Mouse (Mus musculus) G1E (cell line): ENCODE results near the gene Slc24a5. TPM values are rescaled to one million over a fixed set of nuclear protein-coding genes. Genes with fewer than 3 reads are reported as not detected.

Experiments
- ATAC-seq: 2 replicates; pipeline ENCODE4 v1.8.0; 2016; ENCODE audit warnings: mild to moderate bottlenecking; ENCODE audit not compliant: insufficient number of reproducible peaks, poor library complexity, low FRiP score, severe bottlenecking; ENCODE audit errors: extremely low read depth
- DNase-seq: peaks from one replicate; pipeline ENCODE4 v3.0.0; 2012; ENCODE audit warnings: low spot score
- H3K27me3 ChIP-seq: 2 replicates; pipeline ENCODE4 v1.6.1; 2012; ENCODE audit warnings: mild to moderate bottlenecking, low read length, inconsistent platforms; ENCODE audit not compliant: insufficient read depth
- H3K36me3 ChIP-seq: replicated peaks from 2 replicates; pipeline ENCODE3; 2012; ENCODE audit warnings: mild to moderate bottlenecking, inconsistent platforms
- H3K4me1 ChIP-seq: 2 replicates; pipeline ENCODE4 v1.6.1; 2012; ENCODE audit warnings: low read depth, low read length, inconsistent platforms, mixed read lengths; ENCODE audit not compliant: insufficient read depth
- H3K4me3 ChIP-seq: 2 replicates; pipeline ENCODE4 v1.5.1; 2012; ENCODE audit warnings: low read depth, mild to moderate bottlenecking, inconsistent platforms, low read length, moderate library complexity, mixed read lengths
- H3K9me3 ChIP-seq: replicated peaks from 2 replicates; pipeline ENCODE4 v1.6.1; 2012; ENCODE audit warnings: inconsistent platforms
- CTCF ChIP-seq: IDR thresholded peaks from 2 replicates; pipeline ENCODE4 v1.5.1; 2012; ENCODE audit warnings: low read depth, low read length, inconsistent platforms, mixed read lengths
- GATA1 ChIP-seq: IDR thresholded peaks from 2 replicates; pipeline ENCODE4 v1.6.1; 2012; ENCODE audit warnings: borderline replicate concordance, low read length, inconsistent platforms, mixed read lengths
- GATA2 ChIP-seq: IDR thresholded peaks from 2 replicates; pipeline ENCODE4 v1.6.1; 2012; ENCODE audit warnings: low read depth, low read length, inconsistent platforms, borderline replicate concordance
- POLR2AphosphoS5 ChIP-seq: IDR thresholded peaks from 2 replicates; pipeline ENCODE4 v1.6.1; 2012; ENCODE audit warnings: low read depth, low read length, inconsistent platforms; ENCODE audit not compliant: insufficient replicate concordance
- TAL1 ChIP-seq: conservative IDR thresholded peaks from 2 replicates; pipeline ENCODE4 v1.6.1; 2012; ENCODE audit warnings: low read depth, low read length, inconsistent platforms, mixed read lengths
- polyA plus RNA-seq: library from polyadenylated mRNA; stranded (reverse); fragments of >175 nt; gene quantifications from 2 replicates; pipeline ENCODE4 v1.2.3, GENCODE M21; 2012
- total RNA-seq, 2 experiments: library from RNA; stranded (forward) in 1 of 2; stranded (reverse) in 1 of 2; fragments of 200-1000 nt in 1 of 2; fragments of >200 nt in 1 of 2; fragmentation: Nextera tagmentation in 1 of 2; gene quantifications; 2 replicates each; pipeline ENCODE4 v1.2.3; 2014 to 2017

The Slc24a5 gene
- total and polyA plus RNA-seq, 3 experiments, result 2.1 TPM; not detected in 2

GRCm38 (mm10) chr2:125119381-125120110, 51.6 kb downstream of the Slc24a5 start:
- ATAC-seq, result no peak
- DNase-seq, result no peak
- TF ChIP-seq GATA1 (no peak), CTCF (no peak), TAL1 (no peak), GATA2 (no peak)
- peaks cover 41% of the 10 kb centered on the region for H3K36me3 ChIP-seq
- H3K4me1 ChIP-seq, result peaks cover 22% of the 10 kb centered on the region
- no peak overlapping the region for H3K4me3 ChIP-seq
- no peaks in the 10 kb centered on the region for H3K27me3 ChIP-seq
- no peaks in the 10 kb centered on the region for H3K9me3 ChIP-seq

DNA sequence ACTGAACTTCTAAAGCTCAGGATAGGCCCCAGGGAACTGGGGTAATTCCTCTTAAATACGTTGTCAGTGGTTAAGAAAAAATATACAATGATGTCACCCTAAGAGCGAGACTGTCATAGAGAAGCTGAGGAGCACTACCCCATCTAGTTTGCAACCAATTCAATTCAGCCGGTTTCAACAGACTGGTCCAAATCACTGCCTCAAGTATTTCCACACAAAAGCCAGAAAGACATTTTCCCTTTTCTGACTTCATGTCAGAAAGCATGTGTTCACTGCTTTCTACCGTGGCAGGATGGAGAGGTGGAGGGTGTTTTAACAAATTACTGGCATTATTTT, 54.3 kb downstream of the Slc24a5 start:
- DNase-seq (no peak), ATAC-seq (no peak)
- Histone ChIP-seq H3K4me1 (peaks cover 22% of the 10 kb centered on the region), H3K4me3 (peak overlapping the region; percentile 78), H3K36me3 (peaks cover 23% of the 10 kb centered on the region), H3K9me3 (no peaks in the 10 kb centered on the region), H3K27me3 (peaks cover 8% of the 10 kb centered on the region; the same call in 1 of the 2 replicates)
- TF ChIP-seq CTCF (no peak), POLR2AphosphoS5 (no peak), GATA1 (no peak), GATA2 (no peak), TAL1 (no peak)

DNA sequence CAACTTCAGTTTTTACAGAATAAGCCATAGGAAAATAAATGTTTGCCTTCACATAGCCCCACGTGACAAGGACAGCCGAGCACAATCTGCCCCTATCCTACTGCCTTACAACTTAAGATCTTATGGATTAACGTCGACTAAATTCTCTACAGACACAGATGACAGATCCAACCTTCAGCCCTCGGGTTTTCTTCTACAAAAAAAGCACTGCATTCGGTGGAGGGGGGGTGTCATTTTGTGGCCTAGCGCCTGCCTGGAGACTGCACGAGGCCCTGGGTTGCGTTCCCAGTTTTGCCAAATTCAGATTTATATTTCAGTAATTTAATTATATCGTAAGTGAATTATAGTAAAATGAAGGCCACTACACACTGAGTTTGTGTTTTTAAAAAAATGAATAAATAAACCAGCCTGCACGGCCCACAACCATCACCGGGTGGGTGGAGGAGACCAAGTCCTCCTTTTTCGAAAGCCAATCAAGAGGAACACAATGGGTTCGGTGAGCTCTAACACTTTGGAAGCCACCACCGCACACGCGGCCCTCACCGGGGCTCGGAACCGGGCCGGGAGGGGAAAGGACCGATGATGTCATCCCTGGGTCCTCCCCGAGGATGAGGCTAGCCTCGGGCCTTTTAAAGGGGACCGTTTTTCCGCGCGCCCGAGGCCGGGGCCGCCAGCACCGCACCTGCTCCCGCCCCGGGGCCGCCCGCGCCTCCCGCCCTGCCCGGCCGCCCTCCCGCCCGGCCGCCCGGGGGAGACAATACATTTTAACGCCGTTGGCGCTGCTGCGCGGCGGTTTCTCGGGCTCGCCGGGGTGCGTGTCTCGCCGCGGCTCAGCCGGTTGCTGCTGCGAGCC, 54.9 kb downstream of the Slc24a5 start:
- H3K4me1 ChIP-seq, result peaks cover 22% of the 10 kb centered on the region
- DNase-seq, result peak; percentile 41
- H3K4me3 ChIP-seq, result peak overlapping the region; percentile 78
- peaks cover 8% of the 10 kb centered on the region; the same call in 1 of the 2 replicates for H3K27me3 ChIP-seq
- peaks cover 23% of the 10 kb centered on the region for H3K36me3 ChIP-seq
- TF ChIP-seq TAL1, result no peak
- TF ChIP-seq POLR2AphosphoS5, result no peak
- no peak for TF ChIP-seq CTCF
- no peak for TF ChIP-seq GATA1
- no peak for TF ChIP-seq GATA2
- no peaks in the 10 kb centered on the region for H3K9me3 ChIP-seq
- peak; percentile 47 for ATAC-seq

DNA sequence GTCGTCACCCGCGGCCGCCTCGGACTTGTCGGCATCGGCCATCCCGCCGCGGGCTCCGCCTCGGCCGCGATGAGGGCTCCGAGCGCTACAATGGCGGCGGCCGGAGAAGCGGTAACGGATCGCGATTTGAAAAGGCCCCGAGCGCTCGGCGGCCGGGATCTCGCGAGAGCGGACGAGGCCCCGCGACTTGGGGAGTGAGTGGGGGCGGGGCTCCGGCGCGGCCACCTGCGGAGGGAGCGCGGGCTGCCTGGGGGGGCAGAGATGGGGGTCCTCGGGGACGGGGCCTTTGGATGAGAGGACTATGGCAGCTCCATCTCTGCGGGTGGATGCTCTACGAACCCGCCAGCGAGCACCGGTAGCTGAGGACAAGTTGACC, 55.5 kb downstream of the Slc24a5 start, which contains the start of gene Myef2:
Gene Myef2 (minus strand): TSS at position 185 of the 376 bp plus-strand sequence.
- Histone ChIP-seq H3K4me1 (peaks cover 22% of the 10 kb centered on the region), H3K27me3 (peaks cover 8% of the 10 kb centered on the region; the same call in 1 of the 2 replicates), H3K36me3 (peaks cover 20% of the 10 kb centered on the region), H3K4me3 (peak within 1 kb of the TSS; percentile 78), H3K9me3 (no peaks in the 10 kb centered on the region)
- peak; percentile 79 for DNase-seq
- ATAC-seq, result peak; percentile 58
- TF ChIP-seq CTCF (no peak), TAL1 (no peak), POLR2AphosphoS5 (no peak), GATA1 (no peak), GATA2 (no peak)

- Histone ChIP-seq H3K9me3 (no peaks in the 10 kb centered on the region), H3K36me3 (peaks cover 5% of the 10 kb centered on the region), H3K27me3 (peaks cover 8% of the 10 kb centered on the region; the same call in 1 of the 2 replicates), H3K4me3 (no peak overlapping the region), H3K4me1 (peaks cover 13% of the 10 kb centered on the region)
- TF ChIP-seq CTCF (no peak), TAL1 (no peak)
- ATAC-seq (no peak), DNase-seq (no peak)
Measured at GRCm38 (mm10) chr2:125125824-125126223, 57.9 kb downstream of the Slc24a5 start.

DNA sequence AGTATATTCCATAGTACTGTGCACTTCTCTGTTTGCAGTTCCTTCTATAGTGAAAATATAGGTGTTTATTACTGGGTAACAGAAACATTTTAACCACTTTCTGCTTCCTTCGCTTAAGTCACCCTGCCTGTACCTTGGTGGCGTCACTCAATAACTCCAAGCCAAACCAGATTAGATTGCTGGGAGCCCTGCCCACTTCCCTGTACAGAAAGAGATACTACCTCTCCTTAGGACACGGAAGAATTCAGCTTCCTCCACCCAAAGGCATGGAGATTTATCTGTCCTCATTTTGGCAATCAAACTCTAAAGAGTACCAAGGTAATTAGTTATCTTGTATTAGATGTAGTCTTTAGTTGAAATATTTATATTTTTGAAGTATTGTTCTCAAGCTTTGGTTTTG, 58.9 kb downstream of the Slc24a5 start:
- Histone ChIP-seq H3K27me3 (peaks cover 8% of the 10 kb centered on the region; the same call in 1 of the 2 replicates), H3K4me3 (no peak overlapping the region), H3K36me3 (no peaks in the 10 kb centered on the region), H3K4me1 (peaks cover 7% of the 10 kb centered on the region), H3K9me3 (no peaks in the 10 kb centered on the region)
- TF ChIP-seq GATA2, result no peak
- TF ChIP-seq CTCF, result no peak
- TF ChIP-seq TAL1, result no peak
- TF ChIP-seq POLR2AphosphoS5, result no peak
- no peak for TF ChIP-seq GATA1
- no peak for DNase-seq
- ATAC-seq, result no peak
